Mouse (Mus musculus) hindbrain, embryonic 12.5 days (tissue): Measurements from ENCODE around the gene Epb41l1. TPM values are rescaled to one million over a fixed set of nuclear protein-coding genes. Genes with fewer than 3 reads are reported as not detected.
A peak's percentile ranks its signal among the peaks of the same experiment; 100 is the strongest.
"Not testable (repeated sequence)": the region's sequence is repeated elsewhere in the genome, so short reads cannot be mapped to it uniquely, and the experiment has no call there.

Experiments
- ATAC-seq: fragments of 200-750 bp; cut with Nextera tagmentation; 2 replicates; pipeline ENCODE4 v1.8.0; 2017; ENCODE audit warnings: moderate TSS enrichment; ENCODE audit not compliant: low FRiP score
- H3K27ac ChIP-seq: fragments of 300-500 bp; sonication (generic); 2 replicates; pipeline ENCODE4 v1.5.1; 2016; ENCODE audit warnings: mild to moderate bottlenecking
- H3K27me3 ChIP-seq: fragments of 300-500 bp; sonication (generic); 2 replicates; pipeline ENCODE4 v1.6.1; 2016; ENCODE audit warnings: mild to moderate bottlenecking
- H3K36me3 ChIP-seq: fragments of 300-500 bp; sonication (generic); 2 replicates; pipeline ENCODE4 v1.6.1; 2016; ENCODE audit warnings: mild to moderate bottlenecking
- H3K4me1 ChIP-seq: fragments of 300-500 bp; sonication (generic); 2 replicates; pipeline ENCODE4 v1.6.1; 2016
- H3K4me2 ChIP-seq: fragments of 300-500 bp; sonication (generic); replicated peaks from 2 replicates; pipeline ENCODE4 v1.6.1; 2016; ENCODE audit warnings: mild to moderate bottlenecking
- H3K4me3 ChIP-seq: fragments of 300-500 bp; sonication (generic); 2 replicates; pipeline ENCODE4 v1.5.1; 2016; ENCODE audit warnings: mild to moderate bottlenecking
- H3K9ac ChIP-seq: fragments of 300-500 bp; sonication (generic); 2 replicates; pipeline ENCODE4 v1.6.1; 2016; ENCODE audit warnings: mild to moderate bottlenecking, moderate library complexity
- H3K9me3 ChIP-seq: fragments of 300-500 bp; sonication (generic); replicated peaks from 2 replicates; pipeline ENCODE4 v1.6.1; 2016; ENCODE audit warnings: mild to moderate bottlenecking
- WGBS: fragments of 180-500 bp; shearing (Covaris S2); methylation state at CpG from one replicate; pipeline ENCODE4 v1.1.7; 2016; 5-methylcytosine and 5-hydroxymethylcytosine counted together
- polyA plus RNA-seq: library from polyadenylated mRNA; unstranded; fragments of >200 nt; fragmentation: Nextera tagmentation; extraction: Ambion mirVana; gene quantifications from 2 replicates; pipeline ENCODE4 v1.2.1, GENCODE M21; 2016

Epb41l1 gene
- polyA plus RNA-seq, 1 experiment from 2014 or later, result 7.1 TPM

- H3K9ac ChIP-seq, result no peak overlapping the region
- ATAC-seq, result no peak
- no peaks in the 10 kb centered on the region for H3K9me3 ChIP-seq
- no peak overlapping the region for H3K4me2 ChIP-seq
- peaks cover 51% of the 10 kb centered on the region for H3K36me3 ChIP-seq
- no peak overlapping the region for H3K27ac ChIP-seq
- H3K27me3 ChIP-seq, result no peaks in the 10 kb centered on the region
- H3K4me3 ChIP-seq, result no peak overlapping the region
- 39% methylated on average over 5 of the region's 5 CpGs for WGBS
- peaks cover 17% of the 10 kb centered on the region for H3K4me1 ChIP-seq
Observed at GRCm38 (mm10) chr2:156496816-156497566, 76.3 kb downstream of the Epb41l1 start.

DNA sequence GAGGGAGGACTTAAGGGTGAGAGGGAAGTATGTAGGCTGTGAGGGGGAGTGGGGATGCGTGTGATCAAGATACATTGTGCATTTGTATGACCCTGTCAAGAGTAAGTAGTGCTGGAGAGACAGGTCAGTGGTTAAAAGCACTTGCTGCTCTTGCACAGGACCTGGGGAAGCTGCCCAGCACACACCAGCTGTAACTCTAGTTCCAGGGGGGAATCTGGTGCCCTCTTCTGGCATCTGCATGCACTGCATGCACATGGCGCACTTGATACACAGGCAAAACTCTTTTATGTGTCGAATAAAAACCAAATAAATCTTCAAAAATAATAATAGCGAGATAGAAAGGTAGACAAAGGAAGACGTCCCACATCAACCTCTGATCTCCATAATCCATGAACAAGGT, 77.2 kb downstream of the Epb41l1 start:
- no peak overlapping the region for H3K4me3 ChIP-seq
- no peak overlapping the region for H3K27ac ChIP-seq
- H3K27me3 ChIP-seq, result no peaks in the 10 kb centered on the region
- peaks cover 57% of the 10 kb centered on the region for H3K36me3 ChIP-seq
- ATAC-seq, result peak; percentile 48; the same call in 1 of the 2 replicates
- no peak overlapping the region for H3K4me2 ChIP-seq
- 47% methylated on average over 5 of the region's 5 CpGs for WGBS
- peaks cover 13% of the 10 kb centered on the region for H3K4me1 ChIP-seq
- no peaks in the 10 kb centered on the region for H3K9me3 ChIP-seq
- H3K9ac ChIP-seq, result no peak overlapping the region

GRCm38 (mm10) chr2:156501025-156501424, 80.3 kb downstream of the Epb41l1 start:
- Histone ChIP-seq H3K9me3 (no peaks in the 10 kb centered on the region), H3K4me1 (no peaks in the 10 kb centered on the region; the same call in 1 of the 2 replicates), H3K27me3 (no peaks in the 10 kb centered on the region), H3K36me3 (peaks cover 51% of the 10 kb centered on the region), H3K27ac (no peak overlapping the region), H3K4me2 (no peak overlapping the region), H3K9ac (no peak overlapping the region), H3K4me3 (no peak overlapping the region)
- 93% methylated on average over 1 of the region's 1 CpGs for WGBS
- ATAC-seq, result no peak

DNA sequence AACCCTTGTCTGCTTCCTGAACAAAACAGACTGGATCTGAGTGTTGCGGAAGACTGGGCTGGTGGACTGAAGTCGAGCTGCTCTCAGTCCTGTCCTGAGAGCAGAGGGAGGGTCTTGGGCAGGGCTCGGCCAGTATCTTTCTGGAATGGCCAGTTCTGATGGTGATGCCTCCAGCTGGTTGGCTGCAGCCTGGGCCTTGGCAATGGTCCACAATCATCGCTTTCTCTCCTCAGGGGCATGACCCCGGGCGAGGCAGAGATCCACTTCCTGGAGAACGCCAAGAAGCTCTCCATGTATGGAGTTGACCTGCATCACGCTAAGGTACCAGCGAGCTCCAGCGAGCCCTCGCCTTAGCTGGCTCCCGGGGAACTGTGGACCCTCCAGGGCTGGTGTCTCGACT, 84.8 kb downstream of the Epb41l1 start:
- Histone ChIP-seq H3K4me3 (no peak overlapping the region), H3K36me3 (peaks cover 70% of the 10 kb centered on the region), H3K4me1 (no peaks in the 10 kb centered on the region), H3K4me2 (no peak overlapping the region), H3K27me3 (no peaks in the 10 kb centered on the region), H3K9me3 (no peaks in the 10 kb centered on the region), H3K9ac (no peak overlapping the region), H3K27ac (no peak overlapping the region)
- no peak for ATAC-seq
- WGBS, result 95% methylated on average over 13 of the region's 13 CpGs

GRCm38 (mm10) chr2:156512028-156512427, 91.3 kb downstream of the Epb41l1 start:
- 83% methylated on average over 7 of the region's 7 CpGs for WGBS

DNA sequence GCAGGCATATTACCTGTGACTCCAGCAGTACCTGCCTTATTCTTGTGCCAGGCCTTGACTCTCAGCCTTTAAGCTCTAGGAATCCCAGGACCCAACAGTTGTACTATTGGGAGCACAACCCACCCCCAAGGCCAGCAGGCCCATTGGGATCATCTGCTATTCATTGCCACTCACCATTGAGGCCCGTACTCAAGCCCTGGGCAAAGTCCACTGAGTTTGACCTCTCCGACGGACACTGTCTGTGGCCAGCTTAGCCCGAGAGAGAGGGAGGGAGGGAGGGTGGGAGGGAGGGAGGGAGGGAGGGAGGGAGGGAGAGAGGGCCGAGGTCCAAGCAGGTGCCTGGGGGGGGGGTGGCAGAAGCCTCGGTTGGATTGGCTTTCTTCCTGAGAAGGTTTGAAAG, 91.9 kb downstream of the Epb41l1 start:
- Histone ChIP-seq H3K9me3 (no peaks in the 10 kb centered on the region), H3K27ac (no peak overlapping the region), H3K9ac (no peak overlapping the region), H3K4me1 (no peaks in the 10 kb centered on the region), H3K4me3 (no peak overlapping the region), H3K4me2 (no peak overlapping the region), H3K36me3 (peaks cover 55% of the 10 kb centered on the region), H3K27me3 (no peaks in the 10 kb centered on the region)
- ATAC-seq, result no peak
- WGBS, result 70% methylated on average over 5 of the region's 6 CpGs

More at GRCm38 (mm10) chr2:156512028-156512427, 91.3 kb downstream of the Epb41l1 start:
- H3K27me3 ChIP-seq, result no peaks in the 10 kb centered on the region
- peaks cover 60% of the 10 kb centered on the region for H3K36me3 ChIP-seq
- ATAC-seq, result no peak
- no peaks in the 10 kb centered on the region for H3K9me3 ChIP-seq
- H3K27ac ChIP-seq, result no peak overlapping the region
- no peak overlapping the region for H3K4me3 ChIP-seq
- H3K4me2 ChIP-seq, result no peak overlapping the region
- no peaks in the 10 kb centered on the region for H3K4me1 ChIP-seq
- no peak overlapping the region for H3K9ac ChIP-seq

- H3K36me3 ChIP-seq, result peaks cover 35% of the 10 kb centered on the region
- 86% methylated on average over 9 of the region's 9 CpGs for WGBS
Observed at GRCm38 (mm10) chr2:156515102-156515501, 94.4 kb downstream of the Epb41l1 start.

DNA sequence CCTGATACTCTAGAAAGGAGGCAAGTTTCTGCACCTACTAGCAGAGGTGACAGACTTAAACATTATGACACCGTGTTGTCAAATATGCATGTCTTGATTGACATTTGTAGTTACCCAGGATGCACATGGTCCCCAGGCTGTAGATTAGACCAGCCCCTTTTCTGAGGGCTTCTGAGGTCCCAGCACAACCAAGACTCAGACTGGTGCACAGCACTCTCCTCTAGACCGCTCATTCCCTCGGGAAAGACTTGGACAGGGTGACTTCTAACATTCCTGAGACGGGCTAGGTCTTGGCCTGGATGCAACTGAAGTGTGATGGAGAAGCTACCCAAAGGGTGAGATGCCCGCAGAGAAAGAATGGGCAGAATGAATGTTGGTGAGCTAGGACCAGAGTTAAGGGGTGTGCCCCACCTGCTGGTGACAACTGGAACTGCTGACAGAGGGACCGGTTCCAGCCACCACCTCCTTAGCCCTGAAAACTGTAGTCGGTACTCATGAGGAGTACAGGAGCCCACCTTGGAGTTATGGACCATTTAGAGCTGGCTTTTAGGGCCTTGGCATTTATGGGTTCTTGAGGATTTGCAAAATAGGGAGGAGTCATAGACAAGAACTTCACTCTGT, 95.0 kb downstream of the Epb41l1 start:
- Histone ChIP-seq H3K4me3 (no peak overlapping the region), H3K4me2 (no peak overlapping the region), H3K27ac (no peak overlapping the region), H3K27me3 (no peaks in the 10 kb centered on the region), H3K4me1 (no peaks in the 10 kb centered on the region), H3K36me3 (peaks cover 31% of the 10 kb centered on the region), H3K9me3 (no peaks in the 10 kb centered on the region), H3K9ac (no peak overlapping the region)
- 29% methylated on average over 7 of the region's 7 CpGs for WGBS
- ATAC-seq, result 0 out of 2 replicates have a peak, but pooled peaks have one; percentile 31

More at GRCm38 (mm10) chr2:156515102-156515501, 94.4 kb downstream of the Epb41l1 start:
- Histone ChIP-seq H3K9ac (no peak overlapping the region), H3K4me1 (no peaks in the 10 kb centered on the region), H3K4me3 (no peak overlapping the region), H3K9me3 (no peaks in the 10 kb centered on the region), H3K27ac (no peak overlapping the region), H3K27me3 (no peaks in the 10 kb centered on the region), H3K4me2 (no peak overlapping the region)
- no peak for ATAC-seq

DNA sequence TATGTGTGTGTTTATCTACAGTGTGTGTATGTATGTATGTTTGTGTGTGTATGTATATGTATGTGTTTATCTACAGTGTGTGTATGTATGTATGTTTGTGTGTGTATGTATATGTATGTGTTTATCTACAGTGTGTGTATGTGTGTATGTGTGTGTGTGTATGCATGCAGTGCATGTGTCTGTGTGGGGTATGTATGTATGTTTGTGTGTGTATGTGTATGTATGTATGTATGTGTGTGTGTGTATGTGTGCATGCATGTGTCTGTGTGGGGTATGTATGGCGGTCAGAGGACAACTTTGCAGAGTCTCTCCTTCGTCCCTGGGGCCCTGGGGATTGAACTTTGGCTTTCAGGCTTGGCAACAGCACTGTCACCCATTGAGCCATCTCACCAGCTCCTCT, 96.0 kb downstream of the Epb41l1 start:
- WGBS, result 92% methylated on average over 2 of the region's 2 CpGs

GRCm38 (mm10) chr2:156518306-156518705, 97.6 kb downstream of the Epb41l1 start:
- Histone ChIP-seq H3K27ac (no peak overlapping the region), H3K27me3 (no peaks in the 10 kb centered on the region), H3K4me3 (no peak overlapping the region), H3K9ac (no peak overlapping the region), H3K4me2 (no peak overlapping the region), H3K9me3 (no peaks in the 10 kb centered on the region), H3K36me3 (peaks cover 33% of the 10 kb centered on the region), H3K4me1 (no peaks in the 10 kb centered on the region)
- WGBS, result 85% methylated on average over 6 of the region's 6 CpGs
- ATAC-seq, result no peak

More for the DNA sequence above, 96.0 kb downstream of the Epb41l1 start:
- H3K9me3 ChIP-seq, H3K4me3 ChIP-seq, H3K9ac ChIP-seq, H3K27ac ChIP-seq, H3K4me1 ChIP-seq, H3K27me3 ChIP-seq, H3K4me2 ChIP-seq: not testable (repeated sequence)
- peaks cover 34% of the 10 kb centered on the region for H3K36me3 ChIP-seq
- peak; percentile 87; the same call in 1 of the 2 replicates for ATAC-seq

DNA sequence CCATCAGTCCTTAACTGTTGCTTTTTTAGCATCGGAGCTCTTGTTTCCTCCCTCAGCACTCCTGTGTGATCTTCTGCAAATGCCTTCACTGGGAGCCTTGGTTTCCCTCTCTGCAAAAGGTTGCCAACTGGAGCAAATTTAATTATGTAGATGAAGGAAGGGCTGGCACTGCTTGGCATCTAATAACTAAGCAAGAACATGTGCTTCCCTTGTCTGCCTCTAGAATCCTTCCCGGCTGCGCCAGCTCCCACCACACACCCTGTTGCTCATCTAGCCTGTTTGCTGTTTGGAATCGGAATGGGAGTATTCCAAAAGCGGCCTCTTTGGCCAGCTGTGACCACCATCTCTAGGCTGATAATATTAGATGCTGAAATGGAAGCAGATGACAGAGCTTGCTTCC, 98.9 kb downstream of the Epb41l1 start:
- Histone ChIP-seq H3K4me1 (0 out of 2 replicates have a peak, but pooled peaks cover 4% of the 10 kb centered on the region), H3K4me3 (no peak overlapping the region), H3K36me3 (peaks cover 26% of the 10 kb centered on the region), H3K27ac (no peak overlapping the region), H3K9ac (no peak overlapping the region), H3K9me3 (no peaks in the 10 kb centered on the region), H3K4me2 (no peak overlapping the region), H3K27me3 (no peaks in the 10 kb centered on the region)
- ATAC-seq, result no peak
- WGBS, result 88% methylated on average over 5 of the region's 5 CpGs

DNA sequence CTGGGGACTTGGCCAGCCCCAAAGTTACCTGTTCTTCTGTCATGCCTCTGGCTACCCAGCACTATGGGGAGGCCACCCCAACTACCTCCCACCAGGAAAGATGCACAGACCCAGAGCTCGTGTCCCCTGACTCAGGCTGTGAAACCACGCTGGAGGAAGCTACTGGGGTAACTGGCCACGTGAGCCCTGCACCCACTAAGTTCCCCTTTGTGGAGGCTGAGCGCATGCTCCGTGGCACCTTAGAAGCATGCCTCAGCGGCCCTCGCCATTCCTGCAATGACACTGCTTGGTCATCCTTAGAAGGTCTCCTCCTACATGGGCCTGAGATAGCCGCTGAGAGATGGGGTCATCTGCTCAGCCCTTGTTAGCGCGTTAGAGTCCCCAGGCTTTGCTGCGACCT, 102.3 kb downstream of the Epb41l1 start:
- H3K4me2 ChIP-seq, result no peak overlapping the region
- 0 out of 2 replicates have a peak, but pooled peaks cover 4% of the 10 kb centered on the region for H3K4me1 ChIP-seq
- no peaks in the 10 kb centered on the region for H3K9me3 ChIP-seq
- no peak overlapping the region for H3K4me3 ChIP-seq
- ATAC-seq, result no peak
- 86% methylated on average over 11 of the region's 11 CpGs for WGBS
- H3K27ac ChIP-seq, result no peak overlapping the region
- H3K27me3 ChIP-seq, result no peaks in the 10 kb centered on the region
- peaks cover 33% of the 10 kb centered on the region; the same call in 1 of the 2 replicates for H3K36me3 ChIP-seq
- no peak overlapping the region for H3K9ac ChIP-seq
